Mouse (Mus musculus) lung, adult 2 months (tissue): ENCODE data around the gene Zfp36l3.

Source experiments
- CTCF ChIP-seq: fragments of 200-500 bp; IDR thresholded peaks from 2 replicates; pipeline ENCODE4 v1.5.1; 2011; ENCODE audit warnings: mild to moderate bottlenecking, low read length, control low read depth; ENCODE audit not compliant: insufficient read depth
- POLR2A ChIP-seq: fragments of 200-500 bp; IDR thresholded peaks from 2 replicates; pipeline ENCODE4 v1.6.1; 2011; ENCODE audit warnings: low read depth, mild to moderate bottlenecking, control low read depth, low read length, borderline replicate concordance; ENCODE audit errors: extremely low read depth

DNA sequence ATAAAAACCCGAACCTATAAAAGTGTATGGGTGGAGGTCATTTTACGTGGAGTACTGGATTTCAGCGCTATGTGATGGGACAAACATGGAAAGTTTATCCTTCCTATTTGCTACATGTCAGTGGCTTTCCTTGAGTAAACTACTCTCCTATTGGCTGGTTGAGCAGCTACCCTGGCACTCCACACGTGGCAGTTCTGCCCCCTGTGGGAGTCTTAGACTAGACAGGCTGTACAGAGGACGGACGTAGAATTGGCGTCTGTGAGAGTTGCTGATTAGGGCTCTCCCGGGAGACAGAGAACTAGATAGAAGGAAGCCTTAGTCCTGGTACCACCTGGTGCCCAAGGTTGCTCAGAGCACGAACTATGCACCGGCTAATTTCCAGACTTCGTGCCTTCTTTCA, 51.6 kb downstream of the Zfp36l3 start, which contains the start of gene 4930502E18Rik:
- TF ChIP-seq CTCF (no peak), POLR2A (no peak)
